Mouse (Mus musculus): ENCODE measurements around the gene P2ry2. TPM values are rescaled to one million over a fixed set of nuclear protein-coding genes. Genes with fewer than 3 reads are reported as not detected.

P2ry2 gene
- total RNA-seq, 2 experiments from 2014 or later, result 30.8 to 33.2 TPM

Other genes starting within 250 kb of the P2ry2 start
- gene Relt, start 149.4 kb downstream of the P2ry2 start, total RNA-seq (2021), result 10 to 100 TPM; 14.5 to 15.5 TPM
- gene Arhgef17, start 80.8 kb downstream of the P2ry2 start, total RNA-seq (2021), result 10 to 100 TPM; 40.4 to 43.6 TPM
- gene P2ry6, start 38.2 kb downstream of the P2ry2 start, total RNA-seq (2021), result 1 to 10 TPM; 5.8 to 7.4 TPM
- 10 to 100 TPM; 22.6 to 25.7 TPM for gene Fchsd2, start 80.0 kb upstream of the P2ry2 start, total RNA-seq (2021)